7 mouse cellular contexts compared by ENCODE assay signal in genomic region chr2:169633491-169634289, GRCm38 (mm10). TPM values are rescaled to one million over a fixed set of nuclear protein-coding genes. Genes with fewer than 3 reads are reported as not detected.
DNase-seq lines count a peak whose midpoint lies in the region; ATAC-seq and TF ChIP-seq lines count a peak whose summit lies in the region.

No protein-coding gene starts in this region.

- no peak for TF ChIP-seq EP300 in heart, postnatal 0 days (IDR thresholded peaks at IDR 0.05; ENCODE audit: low read depth)

- H3K9me3 ChIP-seq in ES-E14 (ENCODE audit: control insufficient read depth, insufficient read depth, low read depth, low read length): no peaks in the 10 kb centered on the region
- no peaks in the 10 kb centered on the region for H3K9me3 ChIP-seq in heart, postnatal 0 days (replicated peaks; ENCODE audit: control insufficient read depth, low read length)
- no peaks in the 10 kb centered on the region for H3K9me3 ChIP-seq in midbrain, embryonic 14.5 days (ENCODE audit: control insufficient read depth, low read length)

- ATAC-seq in CD4-positive, CD25-positive, alpha-beta regulatory T cell, adult 4 months: peak; percentile 17
- peak; percentile 19 for ATAC-seq in heart, postnatal 0 days (ENCODE audit: insufficient read depth, low read depth)
- no peak for ATAC-seq in midbrain, embryonic 14.5 days (ENCODE audit: low FRiP score, low TSS enrichment)

- no peak for TF ChIP-seq CTCF in embryonic fibroblast, embryonic 13.5 days (IDR thresholded peaks at IDR 0.05; ENCODE audit: borderline replicate concordance, insufficient read depth, low read length)
- no peak for TF ChIP-seq CTCF in heart, postnatal 0 days (IDR thresholded peaks at IDR 0.05; ENCODE audit: low read depth)

- peak overlapping the region; percentile 54 for H3K9ac ChIP-seq in ES-E14 (ENCODE audit: insufficient read depth, low read depth, low read length, poor library complexity, severe bottlenecking)
- peak overlapping the region; percentile 74 for H3K9ac ChIP-seq in heart, postnatal 0 days (replicated peaks; ENCODE audit: low read depth, low read length)
- H3K9ac ChIP-seq in midbrain, embryonic 14.5 days (replicated peaks; ENCODE audit: low read length): peak overlapping the region; percentile 73

- no peak for DNase-seq in ES-E14 (ENCODE audit: low read depth, low spot score)
- DNase-seq in heart, postnatal 0 days (ENCODE audit: low spot score): no peak
- peak; percentile 64 to 77 for DNase-seq in kidney, postnatal 4 days
- peak; percentile 66 for DNase-seq in midbrain, embryonic 14.5 days
- DNase-seq in thymus, postnatal 25 days: peak; percentile 32

- in situ Hi-C loops in ES-E14 (cut with MboI; ENCODE audit: low sequenced_read_pairs in 2 of 2, unreplicated experiment in 2 of 2): no loop called here

- no peak overlapping the region for H3K27ac ChIP-seq in ES-E14 (ENCODE audit: insufficient read depth, low read depth, low read length, poor library complexity, severe bottlenecking)
- H3K27ac ChIP-seq in embryonic fibroblast, embryonic 13.5 days (ENCODE audit: insufficient read depth, low read length): peak overlapping the region; percentile 22; the same call in 1 of the 2 replicates
- H3K27ac ChIP-seq in heart, postnatal 0 days (ENCODE audit: low read depth): peak overlapping the region; percentile 70
- H3K27ac ChIP-seq in midbrain, embryonic 14.5 days (replicated peaks; ENCODE audit: low read depth, low read length): peak overlapping the region; percentile 67

- peaks cover 0 to 2% of the 10 kb centered on the region in 2 experiments; a peak in 2 of 4 replicates for H3K4me1 ChIP-seq in ES-E14 (ENCODE audit: control insufficient read depth in 2 of 2, insufficient read depth in 2 of 2, low read length in 2 of 2, poor library complexity in 1 of 2)
- no peaks in the 10 kb centered on the region for H3K4me1 ChIP-seq in embryonic fibroblast, embryonic 13.5 days (ENCODE audit: control insufficient read depth, insufficient read depth, low read length)
- H3K4me1 ChIP-seq in heart, postnatal 0 days (ENCODE audit: control insufficient read depth, insufficient read depth): no peaks in the 10 kb centered on the region
- peaks cover 7% of the 10 kb centered on the region; the same call in 1 of the 2 replicates for H3K4me1 ChIP-seq in midbrain, embryonic 14.5 days (ENCODE audit: control insufficient read depth, insufficient read depth, low read length)

- H3K27me3 ChIP-seq in heart, postnatal 0 days (ENCODE audit: control insufficient read depth, insufficient read depth, low read length): 0 out of 2 replicates have a peak, but pooled peaks cover 3% of the 10 kb centered on the region
- no peaks in the 10 kb centered on the region for H3K27me3 ChIP-seq in midbrain, embryonic 14.5 days (ENCODE audit: control insufficient read depth, insufficient read depth, low read length)

- H3K4me3 ChIP-seq in ES-E14 (ENCODE audit: insufficient read depth in 1 of 2, low read depth in 1 of 2, low read length in 2 of 2, poor library complexity in 1 of 2, severe bottlenecking in 1 of 2): peak overlapping the region; percentile 64 to 67
- peak overlapping the region; percentile 84 for H3K4me3 ChIP-seq in embryonic fibroblast, embryonic 13.5 days (ENCODE audit: insufficient read depth, low read length)
- H3K4me3 ChIP-seq in heart, postnatal 0 days (ENCODE audit: low read depth, low read length): peak overlapping the region; percentile 69
- H3K4me3 ChIP-seq in midbrain, embryonic 14.5 days (replicated peaks; ENCODE audit: low read depth, low read length): peak overlapping the region; percentile 52

- no peak for TF ChIP-seq POLR2A in embryonic fibroblast, embryonic 13.5 days (IDR thresholded peaks at IDR 0.05; ENCODE audit: low read depth, low read length)

- H3K36me3 ChIP-seq in ES-E14 (ENCODE audit: control insufficient read depth, insufficient read depth, low read length, poor library complexity, severe bottlenecking): no peaks in the 10 kb centered on the region
- no peaks in the 10 kb centered on the region for H3K36me3 ChIP-seq in heart, postnatal 0 days (replicated peaks; ENCODE audit: control insufficient read depth, insufficient read depth, low read length)
- no peaks in the 10 kb centered on the region for H3K36me3 ChIP-seq in midbrain, embryonic 14.5 days (ENCODE audit: control insufficient read depth, insufficient read depth, low read length)

- peak overlapping the region; percentile 90 for H3K4me2 ChIP-seq in heart, postnatal 0 days (ENCODE audit: low read depth, low read length)
- peak overlapping the region; percentile 93 for H3K4me2 ChIP-seq in midbrain, embryonic 14.5 days (ENCODE audit: low read length)

- WGBS in heart, postnatal 0 days: 2% methylated on average over 33 of the region's 38 CpGs
- under 1% methylated on average over 38 of the region's 38 CpGs for WGBS in midbrain, embryonic 14.5 days

TF ChIP-seq in ES-E14, 5 proteins besides CTCF, POLR2A, EP300 and RAD21:
- TF ChIP-seq HCFC1 (IDR thresholded peaks at IDR 0.05; ENCODE audit: borderline replicate concordance, insufficient read depth, low read length) (no peak), MAFK (IDR thresholded peaks at IDR 0.05; ENCODE audit: insufficient read depth, low read depth, low read length) (no peak), ZC3H11A (IDR thresholded peaks at IDR 0.05; ENCODE audit: borderline replicate concordance, low read depth, low read length) (no peak), ZNF384 (IDR thresholded peaks at IDR 0.05; ENCODE audit: low read depth, low read length) (no peak), CHD2 (IDR thresholded peaks at IDR 0.05; ENCODE audit: low read depth, low read length) (no peak)

RNA-seq across cellular contexts. Expression of gene Tshz2, which starts 0.9 kb away (rescaled TPM):
- polyA plus RNA-seq in CD4-positive, CD25-positive, alpha-beta regulatory T cell, adult 4 months (2017; shearing (Covaris generic)): under 1 TPM in 1 of 2 experiments, not detected in 1; 0.83 TPM
- 0.11 and 0.27 TPM in 2 replicates for total RNA-seq in ES-E14 (2012; rRNA removed)
- 8.8 and 10.7 TPM in 2 replicates for polyA plus RNA-seq in embryonic fibroblast, embryonic 13.5 days (2011; ENCODE audit: insufficient read length, low read depth, missing spikeins)
- 4.0 and 7.8 TPM in 2 replicates for total RNA-seq in heart, postnatal 0 days (2014; rRNA removed; ENCODE audit: low replicate concordance)
- polyA plus RNA-seq in heart, postnatal 0 days (2015; fragmentation: Nextera tagmentation; extraction: Ambion mirVana): 2.5 and 2.8 TPM in 2 replicates
- polyA plus RNA-seq in midbrain, embryonic 14.5 days (2014; fragmentation: Nextera tagmentation; extraction: Ambion mirVana): 13.0 and 13.3 TPM in 2 replicates

RNA-seq across cellular contexts. Expression of gene Gm11011, which starts 46.1 kb away (rescaled TPM):
- not detected for polyA plus RNA-seq in CD4-positive, CD25-positive, alpha-beta regulatory T cell, adult 4 months (2017; shearing (Covaris generic))
- total RNA-seq in ES-E14 (2012; rRNA removed): not detected in 2 replicates
- not detected in 2 replicates for polyA plus RNA-seq in embryonic fibroblast, embryonic 13.5 days (2011; ENCODE audit: insufficient read length, low read depth, missing spikeins)
- total RNA-seq in heart, postnatal 0 days (2014; rRNA removed; ENCODE audit: low replicate concordance): not detected in 2 replicates
- not detected in 2 replicates for polyA plus RNA-seq in heart, postnatal 0 days (2015; fragmentation: Nextera tagmentation; extraction: Ambion mirVana)
- polyA plus RNA-seq in midbrain, embryonic 14.5 days (2014; fragmentation: Nextera tagmentation; extraction: Ambion mirVana): not detected in 2 replicates

Comparison
In these comparisons a context has a peak if more than half of its experiments do, and no peak if none do; other contexts are left out.
1. DNase-seq: peak in kidney, postnatal 4 days (2 of 2), midbrain, embryonic 14.5 days (single experiment) and thymus, postnatal 25 days (single experiment); none in ES-E14 (single experiment) and heart, postnatal 0 days (single experiment).
2. Peak in every context shown above with its lines, with median percentiles within 50 percentile points of each other: H3K4me3 ChIP-seq and H3K9ac ChIP-seq.